Mouse (Mus musculus) hematopoietic multipotent progenitor cell, adult 10-12 weeks (in vitro differentiated cells): Measurements from ENCODE around the gene Zp1. TPM values are rescaled to one million over a fixed set of nuclear protein-coding genes. Genes with fewer than 3 reads are reported as not detected.

Source experiments
- polyA plus RNA-seq: library from polyadenylated mRNA; stranded (reverse); fragments of >175 nt; gene quantifications from 2 replicates; pipeline ENCODE4 v1.2.3, GENCODE M21; 2012; ENCODE audit warnings: low replicate concordance

Zp1 gene
- not detected in 2 replicates for polyA plus RNA-seq

GRCm38 (mm10) chr19:10920532-10920931 is at the start of gene Zp1:
TSS of gene Zp1 (minus strand) at chr19:10920632.

GRCm38 (mm10) chr19:10949112-10949511 is 28.7 kb upstream of the Zp1 start, which contains the start of gene Ccdc86:
TSS of gene Ccdc86 (minus strand) at chr19:10949266.

GRCm38 (mm10) chr19:10937110-10937563 is 16.7 kb upstream of the Zp1 start, which contains the start of gene Ptgdr2:
TSS of gene Ptgdr2 (plus strand) at chr19:10937160.

GRCm38 (mm10) chr19:10895016-10895528 is 25.4 kb downstream of the Zp1 start, which contains the start of gene Prpf19:
TSS of gene Prpf19 (plus strand) at chr19:10895231.

GRCm38 (mm10) chr19:10881426-10882154 is 38.8 kb downstream of the Zp1 start, which contains the start of gene Tmem109:
TSS of gene Tmem109 (minus strand) at chr19:10882001.

GRCm38 (mm10) chr19:10869886-10870527 is 50.4 kb downstream of the Zp1 start, which contains the start of gene Tmem132a:
TSS of gene Tmem132a (minus strand) at chr19:10869940.

Other genes starting within 250 kb of the Zp1 start
- not detected in 2 replicates for gene Pga5, start 242.6 kb downstream of the Zp1 start, polyA plus RNA-seq
- gene Vps37c, start 231.9 kb downstream of the Zp1 start, polyA plus RNA-seq = 48.2 and 86.5 TPM in 2 replicates
- 65.3 and 138 TPM in 2 replicates for gene Cd5, start 181.6 kb downstream of the Zp1 start, polyA plus RNA-seq
- gene Cd6, start 90.6 kb downstream of the Zp1 start, polyA plus RNA-seq = 32.4 and 49.5 TPM in 2 replicates
- gene Slc15a3, start 80.9 kb downstream of the Zp1 start, polyA plus RNA-seq = 35.4 and 37.5 TPM in 2 replicates
- gene Tmem132a, start 50.7 kb downstream of the Zp1 start, polyA plus RNA-seq = 1.1 and 3.4 TPM in 2 replicates
- gene Tmem109, start 38.6 kb downstream of the Zp1 start, polyA plus RNA-seq = 38.3 and 43.0 TPM in 2 replicates
- 37.0 and 46.0 TPM in 2 replicates for gene Prpf19, start 25.4 kb downstream of the Zp1 start, polyA plus RNA-seq
- gene Ptgdr2, start 16.5 kb upstream of the Zp1 start, polyA plus RNA-seq = 0.04 and 0.27 TPM in 2 replicates
- 15.1 and 30.6 TPM in 2 replicates for gene Ccdc86, start 28.6 kb upstream of the Zp1 start, polyA plus RNA-seq
- gene Ms4a10, start 54.0 kb upstream of the Zp1 start, polyA plus RNA-seq = not detected in 2 replicates
- gene Ms4a15, start 72.6 kb upstream of the Zp1 start, polyA plus RNA-seq = 0.35 TPM in 1 of 2 replicates, not detected in the other
- gene Ms4a18, start 97.4 kb upstream of the Zp1 start, polyA plus RNA-seq = not detected in 2 replicates
- gene Ms4a8a, start 160.5 kb upstream of the Zp1 start, polyA plus RNA-seq = 0.25 and 0.67 TPM in 2 replicates
- not detected in 2 replicates for gene 1700017D01Rik, start 210.2 kb upstream of the Zp1 start, polyA plus RNA-seq
- gene 1700025F22Rik, start 244.7 kb upstream of the Zp1 start, polyA plus RNA-seq = not detected in 2 replicates